Mouse (Mus musculus) intestine, embryonic 15.5 days (tissue): ENCODE measurements around the gene Mrpl48. TPM values are rescaled to one million over a fixed set of nuclear protein-coding genes. Genes with fewer than 3 reads are reported as not detected.
"Not testable (repeated sequence)": the region's sequence is repeated elsewhere in the genome, so short reads cannot be mapped to it uniquely, and the experiment has no call there.

Experiments
- ATAC-seq: fragments of 200-750 bp; cut with Nextera tagmentation; 2 replicates; pipeline ENCODE4 v1.8.0; 2017; ENCODE audit warnings: moderate TSS enrichment, moderate library complexity
- H3K27ac ChIP-seq: fragments of 300-500 bp; sonication (generic); 2 replicates; pipeline ENCODE4 v1.5.1; 2015; ENCODE audit warnings: mild to moderate bottlenecking, inconsistent platforms
- H3K27me3 ChIP-seq: fragments of 300-500 bp; sonication (generic); replicated peaks from 2 replicates; pipeline ENCODE4 v1.6.1; 2015; ENCODE audit warnings: inconsistent platforms
- H3K36me3 ChIP-seq: fragments of 300-500 bp; sonication (generic); 2 replicates; pipeline ENCODE4 v1.6.1; 2015; ENCODE audit warnings: inconsistent platforms
- H3K4me1 ChIP-seq: fragments of 300-500 bp; sonication (generic); replicated peaks from 2 replicates; pipeline ENCODE4 v1.6.1; 2015; ENCODE audit warnings: inconsistent platforms
- H3K4me2 ChIP-seq: fragments of 300-500 bp; sonication (generic); replicated peaks from 2 replicates; pipeline ENCODE4 v1.6.1; 2015; ENCODE audit warnings: mild to moderate bottlenecking, inconsistent platforms
- H3K4me3 ChIP-seq: fragments of 300-500 bp; sonication (generic); replicated peaks from 2 replicates; pipeline ENCODE4 v1.5.1; 2015; ENCODE audit warnings: inconsistent platforms
- H3K9ac ChIP-seq: fragments of 300-500 bp; sonication (generic); 2 replicates; pipeline ENCODE4 v1.6.1; 2015; ENCODE audit warnings: inconsistent platforms
- H3K9me3 ChIP-seq: fragments of 300-500 bp; sonication (generic); 2 replicates; pipeline ENCODE4 v1.6.1; 2016; ENCODE audit warnings: inconsistent platforms
- WGBS: fragments of 180-500 bp; shearing (Covaris S2); methylation state at CpG from one replicate; pipeline ENCODE4 v1.1.7; 2015; 5-methylcytosine and 5-hydroxymethylcytosine counted together
- polyA plus RNA-seq: library from polyadenylated mRNA; unstranded; fragments of >200 nt; fragmentation: Nextera tagmentation; extraction: Ambion mirVana; gene quantifications from 2 replicates; pipeline ENCODE4 v1.2.1, GENCODE M21; 2015

The Mrpl48 gene
- polyA plus RNA-seq, 1 experiment from 2014 or later: 87.9 TPM

DNA sequence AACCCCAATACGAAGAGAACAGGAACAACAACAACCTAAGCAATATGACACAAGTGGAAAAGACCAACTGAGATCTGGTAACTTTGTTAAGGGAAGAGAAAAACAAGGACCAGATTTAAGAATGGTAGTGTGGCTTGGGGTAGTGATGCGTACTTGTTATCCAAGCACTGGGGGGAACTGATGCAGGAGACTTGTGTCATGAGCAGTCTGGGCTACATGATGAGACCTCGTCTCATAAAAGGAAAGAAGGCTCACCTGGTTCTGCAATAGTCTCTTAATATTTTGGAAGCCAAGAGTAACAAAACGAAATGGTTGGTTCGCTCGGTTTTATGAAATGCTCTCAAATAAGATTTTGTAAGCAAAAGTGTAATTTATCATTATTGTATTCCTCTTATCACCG, 25.9 kb downstream of the Mrpl48 start:
- H3K27ac ChIP-seq: no peak overlapping the region
- H3K9me3 ChIP-seq: no peaks in the 10 kb centered on the region
- WGBS: 39% methylated on average over 7 of the region's 7 CpGs
- peak overlapping the region; percentile 78 for H3K4me2 ChIP-seq
- H3K4me1 ChIP-seq: peaks cover 3% of the 10 kb centered on the region; the same call in 1 of the 2 replicates
- H3K4me3 ChIP-seq: peak overlapping the region; percentile 58
- H3K9ac ChIP-seq: peak overlapping the region; percentile 83
- no peak for ATAC-seq
- no peaks in the 10 kb centered on the region for H3K27me3 ChIP-seq
- H3K36me3 ChIP-seq: no peaks in the 10 kb centered on the region

DNA sequence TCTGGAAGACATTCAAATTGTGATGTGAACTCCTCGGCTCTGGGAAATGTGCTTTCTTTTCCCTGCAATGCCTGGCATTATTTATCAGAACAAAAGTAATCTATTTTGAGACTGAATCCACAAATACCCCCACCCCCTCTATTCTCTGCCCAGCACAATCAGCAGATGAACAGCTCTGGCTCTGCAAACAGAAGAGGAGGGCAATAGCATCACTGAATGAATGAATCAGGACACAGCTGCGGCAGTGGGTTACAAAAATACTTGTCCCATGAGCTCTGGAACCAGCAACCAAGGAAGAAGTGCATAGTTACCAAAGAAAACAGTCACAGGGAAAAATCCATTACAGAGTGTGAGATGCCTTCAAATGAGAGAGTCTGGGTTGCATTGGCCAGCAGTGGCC, 29.3 kb downstream of the Mrpl48 start:
- 82% methylated on average over 2 of the region's 2 CpGs for WGBS
- no peak overlapping the region for H3K4me3 ChIP-seq
- peaks cover 3% of the 10 kb centered on the region; the same call in 1 of the 2 replicates for H3K4me1 ChIP-seq
- H3K9me3 ChIP-seq: no peaks in the 10 kb centered on the region
- H3K4me2 ChIP-seq: no peak overlapping the region
- no peaks in the 10 kb centered on the region for H3K36me3 ChIP-seq
- no peaks in the 10 kb centered on the region for H3K27me3 ChIP-seq
- no peak overlapping the region for H3K27ac ChIP-seq
- ATAC-seq: no peak
- no peak overlapping the region for H3K9ac ChIP-seq

DNA sequence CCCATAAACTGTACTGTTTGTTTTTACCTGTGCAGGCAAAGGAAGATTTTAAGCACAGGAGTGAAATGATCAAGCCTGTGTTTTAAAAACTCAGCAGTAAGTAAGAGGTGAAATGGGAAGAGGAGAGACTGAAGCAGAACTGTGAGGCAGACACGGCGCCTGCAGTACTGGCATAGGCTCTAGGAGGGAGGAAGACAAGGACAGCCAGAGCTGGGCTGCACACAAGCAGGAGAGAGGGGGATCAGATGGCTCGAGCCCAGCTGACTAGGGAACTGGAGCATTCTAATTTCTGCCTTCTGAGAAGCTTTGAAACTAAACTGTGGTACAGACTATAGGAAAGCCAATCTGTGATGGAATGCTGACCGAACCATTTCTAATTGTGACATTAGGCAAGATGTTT, 35.4 kb downstream of the Mrpl48 start:
- no peak for ATAC-seq
- Histone ChIP-seq H3K9me3 (no peaks in the 10 kb centered on the region), H3K27ac (no peak overlapping the region), H3K36me3 (no peaks in the 10 kb centered on the region), H3K4me1 (no peaks in the 10 kb centered on the region), H3K4me3 (no peak overlapping the region), H3K4me2 (no peak overlapping the region), H3K27me3 (no peaks in the 10 kb centered on the region), H3K9ac (no peak overlapping the region)
- WGBS: 82% methylated on average over 4 of the region's 4 CpGs

- no peak for ATAC-seq
- no peaks in the 10 kb centered on the region for H3K9me3 ChIP-seq
- no peak overlapping the region for H3K4me2 ChIP-seq
- H3K36me3 ChIP-seq: peaks cover 2% of the 10 kb centered on the region; the same call in 1 of the 2 replicates
- H3K9ac ChIP-seq: no peak overlapping the region
- WGBS: 74% methylated on average over 4 of the region's 4 CpGs
- no peaks in the 10 kb centered on the region for H3K27me3 ChIP-seq
- no peaks in the 10 kb centered on the region for H3K4me1 ChIP-seq
- H3K27ac ChIP-seq: no peak overlapping the region
- H3K4me3 ChIP-seq: no peak overlapping the region
These were observed 36.0 kb downstream of the Mrpl48 start for GRCm38 (mm10) chr7:100572061-100572460.

GRCm38 (mm10) chr7:100570930-100571715, 37.0 kb downstream of the Mrpl48 start:
- Histone ChIP-seq H3K4me2 (no peak overlapping the region), H3K27me3 (no peaks in the 10 kb centered on the region), H3K4me1 (no peaks in the 10 kb centered on the region), H3K9ac (no peak overlapping the region), H3K36me3 (peaks cover 2% of the 10 kb centered on the region; the same call in 1 of the 2 replicates), H3K27ac (no peak overlapping the region), H3K4me3 (no peak overlapping the region), H3K9me3 (no peaks in the 10 kb centered on the region)
- WGBS: 75% methylated on average over 3 of the region's 3 CpGs
- no peak for ATAC-seq

DNA sequence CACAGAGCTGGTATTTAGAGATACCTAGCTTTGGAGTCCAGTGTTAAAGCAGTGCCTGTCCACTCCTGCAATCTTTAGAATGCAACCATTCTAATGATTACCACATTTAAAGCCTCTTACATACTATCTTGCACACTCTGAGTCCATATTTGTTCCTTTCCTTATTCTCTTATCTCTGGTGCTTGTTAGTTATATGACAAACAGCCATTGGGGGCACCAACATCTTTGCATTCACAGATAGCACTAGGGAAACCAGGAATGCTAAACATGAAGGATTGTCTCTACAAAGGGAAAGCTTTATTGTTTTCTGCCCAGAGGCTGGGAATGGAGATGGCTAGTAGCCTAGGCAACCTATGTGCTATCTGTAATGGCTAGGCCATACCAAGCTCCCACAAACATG, 38.2 kb downstream of the Mrpl48 start:
- H3K36me3 ChIP-seq: peaks cover 5% of the 10 kb centered on the region; the same call in 1 of the 2 replicates
- no peaks in the 10 kb centered on the region for H3K4me1 ChIP-seq
- no peak overlapping the region for H3K4me3 ChIP-seq
- no peaks in the 10 kb centered on the region for H3K9me3 ChIP-seq
- H3K27me3 ChIP-seq: no peaks in the 10 kb centered on the region
- no peak overlapping the region for H3K4me2 ChIP-seq
- no peak overlapping the region for H3K9ac ChIP-seq
- no peak overlapping the region for H3K27ac ChIP-seq
- no peak for ATAC-seq

DNA sequence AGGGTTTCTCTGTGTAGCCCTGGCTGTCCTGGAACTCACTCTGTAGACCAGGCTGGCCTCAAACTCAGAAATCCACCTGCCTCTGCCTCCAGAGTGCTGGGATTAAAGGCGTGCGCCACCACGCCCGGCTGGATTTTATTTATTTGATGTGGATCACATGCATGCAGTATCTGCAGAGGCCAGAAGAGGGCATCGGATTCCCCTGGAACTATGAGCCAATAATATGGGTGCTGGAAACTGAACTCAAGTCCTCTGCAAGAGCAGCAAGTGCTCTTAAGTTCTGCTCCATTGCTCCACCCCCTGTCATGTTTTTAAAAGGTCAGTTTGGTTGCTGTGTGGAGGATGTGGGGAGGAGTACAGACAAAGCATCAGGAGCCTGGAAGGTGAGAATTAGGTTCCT, 40.9 kb downstream of the Mrpl48 start:
- not testable (repeated sequence) for H3K9ac ChIP-seq, H3K36me3 ChIP-seq, H3K4me3 ChIP-seq, H3K9me3 ChIP-seq, H3K27me3 ChIP-seq, H3K4me1 ChIP-seq, H3K27ac ChIP-seq, ATAC-seq, H3K4me2 ChIP-seq
- 79% methylated on average over 5 of the region's 5 CpGs for WGBS

DNA sequence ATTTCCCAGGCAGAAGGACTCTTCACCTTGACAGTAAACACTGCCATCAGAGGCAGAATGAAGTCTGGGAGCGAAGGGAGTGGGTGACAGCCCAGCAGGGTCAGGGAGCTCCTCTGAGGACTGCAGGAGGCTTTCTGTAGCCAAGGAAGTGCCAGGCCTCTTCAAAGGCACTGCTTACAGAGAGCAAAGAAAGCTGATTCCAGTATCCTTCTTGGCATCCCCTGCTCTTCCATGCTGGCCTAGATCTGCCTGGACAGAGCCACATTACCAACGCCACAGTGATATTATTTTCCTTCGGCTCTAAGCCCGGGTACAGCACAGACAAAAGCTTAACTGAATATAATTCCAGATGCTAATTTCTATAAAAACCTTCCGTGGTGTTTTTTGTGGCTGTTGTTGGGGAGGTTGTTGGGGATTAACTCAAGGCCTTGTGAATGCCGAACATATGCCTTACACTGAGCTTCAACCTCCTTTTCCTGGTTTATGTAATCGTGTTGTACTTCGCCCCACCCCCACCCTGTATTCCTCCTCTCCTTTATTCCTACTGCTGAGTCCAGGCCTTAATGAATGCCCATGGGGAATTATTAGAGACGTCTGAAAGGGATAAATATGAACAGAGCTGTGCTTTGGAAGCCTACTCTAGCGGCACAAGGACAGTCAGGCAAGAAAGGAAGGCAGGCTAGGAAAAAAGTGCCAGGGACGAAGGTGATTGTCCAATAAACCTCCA, 46.1 kb downstream of the Mrpl48 start:
- Histone ChIP-seq H3K9ac (no peak overlapping the region), H3K27ac (no peak overlapping the region), H3K4me2 (no peak overlapping the region), H3K4me1 (no peaks in the 10 kb centered on the region), H3K9me3 (no peaks in the 10 kb centered on the region), H3K4me3 (no peak overlapping the region), H3K27me3 (no peaks in the 10 kb centered on the region), H3K36me3 (peaks cover 5% of the 10 kb centered on the region; the same call in 1 of the 2 replicates)
- ATAC-seq: no peak
- 78% methylated on average over 11 of the region's 11 CpGs for WGBS

DNA sequence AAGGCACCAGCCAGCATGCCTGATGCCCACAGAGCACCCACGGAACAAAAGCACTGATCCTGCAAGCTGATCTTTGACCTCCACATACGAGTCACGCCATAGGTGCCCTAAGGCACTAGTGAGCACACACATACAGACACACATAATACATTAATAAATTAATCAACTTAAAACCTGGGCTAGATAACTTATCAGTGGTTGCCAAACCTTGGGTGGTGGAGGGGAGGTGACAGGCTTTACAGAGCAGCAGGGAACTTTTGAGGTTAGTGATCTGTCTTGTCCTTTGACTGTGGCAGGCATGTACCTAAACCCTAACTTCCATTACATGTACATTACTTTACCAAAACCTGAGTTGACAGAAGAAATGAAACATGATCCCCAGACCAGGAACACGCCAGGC, 48.8 kb downstream of the Mrpl48 start:
- no peak for ATAC-seq
- H3K4me2 ChIP-seq: no peak overlapping the region
- no peaks in the 10 kb centered on the region for H3K9me3 ChIP-seq
- H3K4me3 ChIP-seq: no peak overlapping the region
- H3K4me1 ChIP-seq: peaks cover 5% of the 10 kb centered on the region; the same call in 1 of the 2 replicates
- no peak overlapping the region for H3K9ac ChIP-seq
- peaks cover under 1% of the 10 kb centered on the region; the same call in 1 of the 2 replicates for H3K36me3 ChIP-seq
- H3K27ac ChIP-seq: no peak overlapping the region
- H3K27me3 ChIP-seq: no peaks in the 10 kb centered on the region
- WGBS: 77% methylated on average over 4 of the region's 4 CpGs

- Histone ChIP-seq H3K9ac (no peak overlapping the region), H3K4me1 (peaks cover 5% of the 10 kb centered on the region; the same call in 1 of the 2 replicates), H3K36me3 (0 out of 2 replicates have a peak, but pooled peaks cover 2% of the 10 kb centered on the region), H3K9me3 (no peaks in the 10 kb centered on the region), H3K27me3 (no peaks in the 10 kb centered on the region), H3K4me3 (no peak overlapping the region), H3K4me2 (no peak overlapping the region), H3K27ac (no peak overlapping the region)
- 53% methylated on average over 5 of the region's 5 CpGs for WGBS
- ATAC-seq: no peak
These were observed 50.9 kb downstream of the Mrpl48 start for GRCm38 (mm10) chr7:100557241-100557640.

GRCm38 (mm10) chr7:100555431-100555951, 52.6 kb downstream of the Mrpl48 start:
- peak overlapping the region; percentile 82 for H3K27ac ChIP-seq
- ATAC-seq: peak; percentile 73
- peaks cover 5% of the 10 kb centered on the region; the same call in 1 of the 2 replicates for H3K4me1 ChIP-seq
- no peak overlapping the region for H3K9ac ChIP-seq
- H3K4me3 ChIP-seq: no peak overlapping the region
- H3K27me3 ChIP-seq: no peaks in the 10 kb centered on the region
- 40% methylated on average over 13 of the region's 13 CpGs for WGBS
- H3K4me2 ChIP-seq: peak overlapping the region; percentile 37
- no peaks in the 10 kb centered on the region for H3K9me3 ChIP-seq
- 0 out of 2 replicates have a peak, but pooled peaks cover 5% of the 10 kb centered on the region for H3K36me3 ChIP-seq

- 0 out of 2 replicates have a peak, but pooled peaks cover 5% of the 10 kb centered on the region for H3K36me3 ChIP-seq
- peaks cover 5% of the 10 kb centered on the region; the same call in 1 of the 2 replicates for H3K4me1 ChIP-seq
- ATAC-seq: peak; percentile 89
- WGBS: 44% methylated on average over 5 of the region's 5 CpGs
- peak overlapping the region; percentile 20; the same call in 1 of the 2 replicates for H3K4me2 ChIP-seq
- H3K9ac ChIP-seq: no peak overlapping the region
- H3K4me3 ChIP-seq: no peak overlapping the region
- H3K9me3 ChIP-seq: no peaks in the 10 kb centered on the region
- H3K27me3 ChIP-seq: no peaks in the 10 kb centered on the region
- H3K27ac ChIP-seq: peak overlapping the region; percentile 82
These were observed 53.2 kb downstream of the Mrpl48 start for GRCm38 (mm10) chr7:100554939-100555338.
